Comparison of ENCODE assay signal across 8 mouse cellular contexts in genomic region chr10:45104098-45104497, GRCm38 (mm10). TPM values are rescaled to one million over a fixed set of nuclear protein-coding genes. Genes with fewer than 3 reads are reported as not detected.
A peak's percentile ranks its signal among the peaks of the same experiment; 100 is the strongest.
DNase-seq lines count a peak whose midpoint lies in the region; ATAC-seq and TF ChIP-seq lines count a peak whose summit lies in the region.

No protein-coding gene starts in this region.

- peak; percentile 58 for DNase-seq in lung, postnatal 10 days
- no peak for DNase-seq in lung, postnatal 36 days
- peak; percentile 27 to 65 for DNase-seq in cerebellum, adult 2 months
- DNase-seq in kidney, postnatal 10 days, result peak; percentile 69
- DNase-seq in testis, postnatal 10 days (ENCODE audit: low spot score), result no peak
- DNase-seq in left cerebral cortex, postnatal 14 days (ENCODE audit: low spot score in 2 of 2), result no peak

- H3K4me2 ChIP-seq in heart, embryonic 15.5 days, result peak overlapping the region; percentile 3

- no peak overlapping the region for H3K4me3 ChIP-seq in cerebellum, adult 2 months (replicated peaks; ENCODE audit: insufficient read depth, low read depth, low read length)
- no peak overlapping the region for H3K4me3 ChIP-seq in heart, embryonic 15.5 days

- no peak overlapping the region for H3K27ac ChIP-seq in cerebellum, adult 2 months (ENCODE audit: insufficient read depth, low read length)
- peak overlapping the region; percentile 83 for H3K27ac ChIP-seq in heart, embryonic 15.5 days

- no peaks in the 10 kb centered on the region for H3K9me3 ChIP-seq in heart, embryonic 15.5 days (replicated peaks)

- no peak for TF ChIP-seq CTCF in cerebellum, adult 2 months (IDR thresholded peaks at IDR 0.05; ENCODE audit: borderline replicate concordance, insufficient read depth, low read depth, low read length)

- H3K4me1 ChIP-seq in cerebellum, adult 2 months (ENCODE audit: control insufficient read depth, insufficient read depth, low read length), result no peaks in the 10 kb centered on the region
- H3K4me1 ChIP-seq in heart, embryonic 15.5 days (replicated peaks), result peaks cover 25% of the 10 kb centered on the region

- no peak for TF ChIP-seq POLR2A in cerebellum, adult 2 months (IDR thresholded peaks at IDR 0.05; ENCODE audit: borderline replicate concordance, insufficient read depth, low read length)

- intact Hi-C loops in left cerebral cortex, postnatal 14 days (cut with DNase I), result no loop called here

- 14% methylated on average over 7 of the region's 7 CpGs for WGBS in cerebellum, adult 2 months
- WGBS in heart, embryonic 15.5 days, result 21% methylated on average over 7 of the region's 7 CpGs

- peaks cover 15% of the 10 kb centered on the region for H3K36me3 ChIP-seq in heart, embryonic 15.5 days

- peak; percentile 72 for ATAC-seq in heart, embryonic 15.5 days (replicated peaks; ENCODE audit: insufficient number of reproducible peaks, insufficient read depth, low FRiP score, low read depth)
- ATAC-seq in neutrophil, adult 5-6 weeks (ENCODE audit: extremely low read depth, insufficient number of reproducible peaks, low FRiP score, poor library complexity, severe bottlenecking), result peak; percentile 28; the same call in 1 of the 2 replicates

- no peaks in the 10 kb centered on the region for H3K27me3 ChIP-seq in cerebellum, adult 2 months (ENCODE audit: control insufficient read depth, insufficient read depth, low read length)
- no peaks in the 10 kb centered on the region for H3K27me3 ChIP-seq in heart, embryonic 15.5 days

- H3K9ac ChIP-seq in heart, embryonic 15.5 days, result no peak overlapping the region

RNA-seq across cellular contexts. Expression of gene Prep, which starts 37.1 kb away (rescaled TPM):
- polyA plus RNA-seq in cerebellum, adult 2 months (2012; rRNA removed), result 7.8 and 8.7 TPM in 2 replicates
- 23.9 and 26.6 TPM in 2 replicates for polyA plus RNA-seq in heart, embryonic 15.5 days (2015; fragmentation: Nextera tagmentation; extraction: Ambion mirVana)
- total RNA-seq in neutrophil, adult 5-6 weeks (2017), result 9.5 and 11.2 TPM in 2 replicates
- total RNA-seq in left cerebral cortex, postnatal 14 days (2021), result 10 to 100 TPM; 14.5 to 14.6 TPM

Comparison
In these comparisons a context has a peak if more than half of its experiments do, and no peak if none do; other contexts are left out.
1. DNase-seq: peak in lung, postnatal 10 days (single experiment), cerebellum, adult 2 months (2 of 2) and kidney, postnatal 10 days (single experiment); none in lung, postnatal 36 days (single experiment), testis, postnatal 10 days (single experiment) and left cerebral cortex, postnatal 14 days (0 of 2).